In the genomic region with DNA sequence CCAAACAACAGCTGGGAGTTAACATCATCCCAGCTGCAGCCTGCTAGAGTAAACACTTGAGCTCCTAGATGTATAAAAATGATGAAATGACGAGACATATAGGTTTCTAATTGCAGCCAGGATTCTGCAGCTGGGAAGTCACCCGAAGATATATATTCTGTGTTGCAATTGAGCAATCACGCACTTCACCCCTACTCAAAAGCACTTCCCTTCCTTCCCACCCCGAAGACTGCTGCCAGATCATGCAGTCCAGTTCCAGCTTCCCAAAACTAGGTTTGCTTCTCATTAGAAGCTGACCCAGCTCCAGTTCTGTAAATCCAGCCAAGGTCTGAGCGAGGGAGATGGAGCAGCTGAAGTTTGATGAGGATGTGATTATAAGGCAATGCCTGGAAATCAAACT, we compare ENCODE assay signal across 10 mouse cellular contexts.
A peak's percentile ranks its signal among the peaks of the same experiment; 100 is the strongest.
DNase-seq lines count a peak whose midpoint lies in the region; ATAC-seq and TF ChIP-seq lines count a peak whose summit lies in the region.
"Had no signal": no experiment of that assay in that cellular context is flagged by ENCODE, and none has a peak within 500 bp of the region (broad histone marks: within the 10 kb centered on the region; RNA-seq: fewer than 3 reads in every experiment).

No protein-coding gene starts in this region.

- no peaks in the 10 kb centered on the region for H3K9me3 ChIP-seq in kidney, embryonic 14.5 days (ENCODE audit: control insufficient read depth, low read length)
- no peaks in the 10 kb centered on the region for H3K9me3 ChIP-seq in stomach, embryonic 14.5 days (ENCODE audit: control insufficient read depth, low read depth, low read length)
- no peaks in the 10 kb centered on the region for H3K9me3 ChIP-seq in stomach, postnatal 0 days (ENCODE audit: control insufficient read depth, low read length)
- H3K9me3 ChIP-seq: hindbrain, embryonic 15.5 days had no signal

- H3K4me2 ChIP-seq in kidney, embryonic 14.5 days (replicated peaks; ENCODE audit: low read depth, low read length): no peak overlapping the region
- no peak overlapping the region for H3K4me2 ChIP-seq in stomach, embryonic 14.5 days (replicated peaks; ENCODE audit: low read depth, low read length)
- H3K4me2 ChIP-seq in stomach, postnatal 0 days (replicated peaks; ENCODE audit: low read depth): no peak overlapping the region
- H3K4me2 ChIP-seq: hindbrain, embryonic 15.5 days had no signal

- no peak overlapping the region for H3K27ac ChIP-seq in kidney, embryonic 14.5 days (ENCODE audit: low read depth, low read length)
- no peak overlapping the region for H3K27ac ChIP-seq in kidney, adult 2 months (ENCODE audit: insufficient read depth, low read depth, low read length)
- H3K27ac ChIP-seq in stomach, embryonic 14.5 days (ENCODE audit: low read length): peak overlapping the region; percentile 67; the same call in 1 of the 2 replicates
- H3K27ac ChIP-seq in stomach, postnatal 0 days (replicated peaks): no peak overlapping the region; the same call in 1 of the 2 replicates
- H3K27ac ChIP-seq: hindbrain, embryonic 15.5 days had no signal

- TF ChIP-seq CTCF in kidney, adult 2 months (conservative IDR thresholded peaks at IDR 0.05; ENCODE audit: insufficient read depth, insufficient read length, low read depth, low read length): no peak
- no peak for TF ChIP-seq CTCF in stomach, postnatal 0 days (IDR thresholded peaks at IDR 0.05; ENCODE audit: low read depth)

- no peak for DNase-seq in kidney, adult 2 months
- DNase-seq in stomach, postnatal 0 days (ENCODE audit: low spot score): no peak
- peak; percentile 21 for DNase-seq in heart, postnatal 25 days (ENCODE audit: low spot score)
- no peak for DNase-seq in testis, postnatal 10 days (ENCODE audit: low spot score)
- DNase-seq: midbrain, embryonic 14.5 days; right cerebral cortex, adult 18-20 months had no signal

- peak; percentile 49; the same call in 1 of the 2 replicates for ATAC-seq in kidney, embryonic 14.5 days (ENCODE audit: low FRiP score, low TSS enrichment)
- peak; percentile 89; the same call in 1 of the 2 replicates for ATAC-seq in stomach, embryonic 14.5 days (ENCODE audit: insufficient number of reproducible peaks, insufficient read depth, low FRiP score, low read depth)
- ATAC-seq in stomach, postnatal 0 days (ENCODE audit: low FRiP score, low TSS enrichment): no peak
- no peak for ATAC-seq in erythroblast, adult 5-6 weeks (replicated peaks; ENCODE audit: low FRiP score, poor library complexity, severe bottlenecking)

- 0 out of 2 replicates have a peak, but pooled peaks cover 6% of the 10 kb centered on the region for H3K4me1 ChIP-seq in kidney, embryonic 14.5 days (ENCODE audit: control insufficient read depth, insufficient read depth, low read length)
- H3K4me1 ChIP-seq in kidney, adult 2 months (ENCODE audit: control insufficient read depth, insufficient read depth, low read length): no peaks in the 10 kb centered on the region
- H3K4me1 ChIP-seq in stomach, embryonic 14.5 days (ENCODE audit: control insufficient read depth, insufficient read depth, low read length): peaks cover 5% of the 10 kb centered on the region; the same call in 1 of the 2 replicates
- H3K4me1 ChIP-seq in stomach, postnatal 0 days (replicated peaks; ENCODE audit: control insufficient read depth, insufficient read depth): 0 out of 2 replicates have a peak, but pooled peaks cover 3% of the 10 kb centered on the region
- H3K4me1 ChIP-seq: hindbrain, embryonic 15.5 days had no signal

- H3K4me3 ChIP-seq in kidney, embryonic 14.5 days (ENCODE audit: low read length): no peak overlapping the region
- H3K4me3 ChIP-seq in kidney, adult 2 months (ENCODE audit: insufficient read depth, low read depth, low read length): no peak overlapping the region
- H3K4me3 ChIP-seq in stomach, embryonic 14.5 days (ENCODE audit: low read depth, low read length): no peak overlapping the region
- H3K4me3 ChIP-seq in stomach, postnatal 0 days (ENCODE audit: low read depth, low read length): no peak overlapping the region
- H3K4me3 ChIP-seq: hindbrain, embryonic 15.5 days had no signal

- 40% methylated on average over 5 of the region's 5 CpGs for WGBS in kidney, embryonic 14.5 days
- WGBS in kidney, adult 2 months: 51% methylated on average over 5 of the region's 5 CpGs
- WGBS in stomach, embryonic 14.5 days: 23% methylated on average over 5 of the region's 5 CpGs
- 36% methylated on average over 5 of the region's 5 CpGs for WGBS in stomach, postnatal 0 days

- intact Hi-C loops in heart, postnatal 25 days (cut with DNase I): no loop called here

- H3K9ac ChIP-seq in kidney, embryonic 14.5 days (ENCODE audit: low read depth, low read length): no peak overlapping the region
- H3K9ac ChIP-seq in stomach, embryonic 14.5 days (replicated peaks; ENCODE audit: low read depth, low read length): no peak overlapping the region
- H3K9ac ChIP-seq in stomach, postnatal 0 days (ENCODE audit: low read length): no peak overlapping the region
- H3K9ac ChIP-seq: hindbrain, embryonic 15.5 days had no signal

- TF ChIP-seq EP300 in stomach, postnatal 0 days (optimal IDR thresholded peaks at IDR 0.05): no peak

- TF ChIP-seq POLR2A in kidney, adult 2 months (IDR thresholded peaks at IDR 0.05; ENCODE audit: low read depth, low read length): no peak

- H3K27me3 ChIP-seq in kidney, embryonic 14.5 days (ENCODE audit: control insufficient read depth, insufficient read depth, low read length): no peaks in the 10 kb centered on the region
- no peaks in the 10 kb centered on the region for H3K27me3 ChIP-seq in kidney, adult 2 months (replicated peaks; ENCODE audit: control insufficient read depth, insufficient read depth, low read length)
- H3K27me3 ChIP-seq in stomach, embryonic 14.5 days (ENCODE audit: control insufficient read depth, insufficient read depth, low read length): no peaks in the 10 kb centered on the region
- H3K27me3 ChIP-seq in stomach, postnatal 0 days (ENCODE audit: control insufficient read depth, insufficient read depth, low read length): no peaks in the 10 kb centered on the region
- H3K27me3 ChIP-seq: hindbrain, embryonic 15.5 days had no signal

- no peaks in the 10 kb centered on the region for H3K36me3 ChIP-seq in kidney, embryonic 14.5 days (ENCODE audit: control insufficient read depth, insufficient read depth, low read length)
- H3K36me3 ChIP-seq in kidney, adult 2 months (ENCODE audit: control insufficient read depth, insufficient read depth, low read length): no peaks in the 10 kb centered on the region
- H3K36me3 ChIP-seq in stomach, embryonic 14.5 days (ENCODE audit: control insufficient read depth, insufficient read depth, low read length): no peaks in the 10 kb centered on the region
- no peaks in the 10 kb centered on the region for H3K36me3 ChIP-seq in stomach, postnatal 0 days (ENCODE audit: control insufficient read depth, insufficient read depth, low read length)
- H3K36me3 ChIP-seq: hindbrain, embryonic 15.5 days had no signal

Comparison
In these comparisons a context has a peak if more than half of its experiments do, and no peak if none do; other contexts are left out.
1. ATAC-seq: peak in kidney, embryonic 14.5 days (single experiment) and stomach, embryonic 14.5 days (single experiment); none in stomach, postnatal 0 days (single experiment) and erythroblast, adult 5-6 weeks (single experiment).